Mouse (Mus musculus) liver, embryonic 14.5 days (tissue): ENCODE data around the gene Urb1.

Experiments used
- CTCF ChIP-seq: IDR thresholded peaks from 2 replicates; pipeline ENCODE4 v1.5.1; 2016; ENCODE audit warnings: antibody characterized with exemption, low read depth, control low read depth
- EP300 ChIP-seq: IDR thresholded peaks from 2 replicates; pipeline ENCODE4 v1.6.1; 2016; ENCODE audit warnings: antibody characterized with exemption, low read depth

DNA sequence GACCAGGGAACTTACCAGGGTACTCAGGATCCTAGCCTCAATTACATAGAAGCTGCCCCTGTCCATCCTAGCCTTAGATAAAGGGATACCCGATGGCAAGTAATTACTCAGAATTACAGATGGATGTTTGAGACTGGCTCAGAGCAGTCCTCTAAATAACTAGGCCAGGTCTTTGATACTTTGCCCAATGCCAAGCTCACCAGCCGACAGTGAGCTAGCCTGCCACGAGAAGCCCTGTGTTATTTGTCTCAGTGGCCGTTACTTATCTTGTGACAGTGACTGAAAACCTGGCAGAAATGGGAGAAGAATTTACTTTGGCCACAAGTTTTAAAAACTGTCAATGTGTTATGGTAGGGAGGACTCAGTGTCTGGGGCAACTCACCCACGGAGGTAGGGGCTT lies 1.9 kb upstream of the Urb1 start:
- TF ChIP-seq CTCF = no peak
- TF ChIP-seq EP300 = no peak
